ENCODE assay signal across 7 mouse cellular contexts in genomic region chr9:44920374-44921122, GRCm38 (mm10). TPM values are rescaled to one million over a fixed set of nuclear protein-coding genes. Genes with fewer than 3 reads are reported as not detected.
A peak's percentile ranks its signal among the peaks of the same experiment; 100 is the strongest.
DNase-seq lines count a peak whose midpoint lies in the region; ATAC-seq lines count a peak whose summit lies in the region.

Atp5l (minus strand) TSS chr9:44920742.

- no peaks in the 10 kb centered on the region for H3K36me3 ChIP-seq in intestine, embryonic 16.5 days (ENCODE audit: control insufficient read depth, insufficient read depth, low read length)
- H3K36me3 ChIP-seq in midbrain, embryonic 11.5 days (ENCODE audit: control insufficient read depth, insufficient read depth, low read length): no peaks in the 10 kb centered on the region

- H3K4me1 ChIP-seq in intestine, embryonic 16.5 days (ENCODE audit: control insufficient read depth, insufficient read depth, low read length): peaks cover 7% of the 10 kb centered on the region
- peaks cover 5% of the 10 kb centered on the region; the same call in 1 of the 2 replicates for H3K4me1 ChIP-seq in midbrain, embryonic 11.5 days (ENCODE audit: control insufficient read depth, insufficient read depth, low read length)

- H3K4me3 ChIP-seq in intestine, embryonic 16.5 days (ENCODE audit: low read length): peak within 1 kb of the TSS; percentile 82
- peak within 1 kb of the TSS; percentile 95 for H3K4me3 ChIP-seq in midbrain, embryonic 11.5 days (ENCODE audit: low read depth, low read length)

- no peaks in the 10 kb centered on the region for H3K9me3 ChIP-seq in intestine, embryonic 16.5 days (ENCODE audit: control insufficient read depth, low read length)
- H3K9me3 ChIP-seq in midbrain, embryonic 11.5 days (ENCODE audit: control insufficient read depth, low read length): no peaks in the 10 kb centered on the region

- peak within 1 kb of the TSS; percentile 63 for H3K4me2 ChIP-seq in intestine, embryonic 16.5 days (ENCODE audit: low read depth, low read length)
- H3K4me2 ChIP-seq in midbrain, embryonic 11.5 days: peak within 1 kb of the TSS; percentile 88

- peak; percentile 78 for DNase-seq in adrenal gland, adult 8-10 months
- DNase-seq in embryo, embryonic 9.5 days (ENCODE audit: extremely low spot score): peak; percentile 93
- peak; percentile 45 to 87 for DNase-seq in gastrocnemius, postnatal 4 days (ENCODE audit: low spot score in 2 of 2)
- DNase-seq in left cerebral cortex, postnatal 36 days (ENCODE audit: low spot score in 2 of 2): peak; percentile 87 to 89
- DNase-seq in midbrain, embryonic 11.5 days (ENCODE audit: low spot score, missing footprints): peak; percentile 99
- peak; percentile 95 for DNase-seq in skeletal muscle tissue, adult 2 months (ENCODE audit: low read depth, low spot score)

- H3K27me3 ChIP-seq in intestine, embryonic 16.5 days (replicated peaks; ENCODE audit: control insufficient read depth, insufficient read depth, low read length): no peaks in the 10 kb centered on the region
- no peaks in the 10 kb centered on the region for H3K27me3 ChIP-seq in midbrain, embryonic 11.5 days (ENCODE audit: control insufficient read depth, insufficient read depth, low read length)

- WGBS in intestine, embryonic 16.5 days: under 1% methylated on average over 48 of the region's 48 CpGs
- WGBS in midbrain, embryonic 11.5 days: under 1% methylated on average over 48 of the region's 48 CpGs

- peak within 1 kb of the TSS; percentile 99 for H3K9ac ChIP-seq in intestine, embryonic 16.5 days (ENCODE audit: low read depth, low read length)
- H3K9ac ChIP-seq in midbrain, embryonic 11.5 days (ENCODE audit: low read length): peak within 1 kb of the TSS; percentile 89

- peak within 1 kb of the TSS; percentile 87 for H3K27ac ChIP-seq in intestine, embryonic 16.5 days (ENCODE audit: low read length)
- peak within 1 kb of the TSS; percentile 77 for H3K27ac ChIP-seq in midbrain, embryonic 11.5 days (ENCODE audit: low read depth, low read length)

- intact Hi-C loops in left cerebral cortex, postnatal 36 days (cut with DNase I): loop anchor here (2.0 to 5.0 kb wide), 3 partner anchors 40 to 84 kb away; partner anchors contain the start of genes Kmt2a and Ube4a

- ATAC-seq in intestine, embryonic 16.5 days: peak; percentile 88
- ATAC-seq in midbrain, embryonic 11.5 days (ENCODE audit: low FRiP score): peak; percentile 87

RNA-seq across cellular contexts. Expression of gene Atp5l, which starts in this region (rescaled TPM):
- 100 to 1,000 TPM; 346 to 533 (median 405) TPM for total RNA-seq in adrenal gland, adult 8-10 months (2022)
- total RNA-seq in gastrocnemius, postnatal 4 days (2021): 100 to 1,000 TPM; 631 to 643 TPM
- polyA plus RNA-seq in intestine, embryonic 16.5 days (2015; fragmentation: Nextera tagmentation; extraction: Ambion mirVana): 937 and 949 TPM in 2 replicates
- total RNA-seq in left cerebral cortex, postnatal 36 days (2021): 100 to 1,000 TPM; 303 to 311 TPM
- polyA plus RNA-seq in midbrain, embryonic 11.5 days (2014; fragmentation: Nextera tagmentation; extraction: Ambion mirVana): 574 and 619 TPM in 2 replicates

Comparison
In these comparisons a context has a peak if more than half of its experiments do, and no peak if none do; other contexts are left out.
1. Peak in every context shown above with its lines: DNase-seq, ATAC-seq, H3K4me3 ChIP-seq and H3K27ac ChIP-seq.